Mouse (Mus musculus) stomach, embryonic 14.5 days (tissue): ENCODE data around the gene Chil6. TPM values are rescaled to one million over a fixed set of nuclear protein-coding genes. Genes with fewer than 3 reads are reported as not detected.

Experiments used
- ATAC-seq: fragments of 200-750 bp; cut with Nextera tagmentation; 2 replicates; pipeline ENCODE4 v1.8.0; 2017; ENCODE audit warnings: low read depth, moderate TSS enrichment; ENCODE audit not compliant: insufficient number of reproducible peaks, insufficient read depth, low FRiP score
- H3K27ac ChIP-seq: fragments of 300-500 bp; sonication (generic); 2 replicates; pipeline ENCODE4 v1.5.1; 2014; ENCODE audit warnings: mild to moderate bottlenecking, low read length, moderate library complexity, mixed read lengths
- H3K27me3 ChIP-seq: fragments of 300-500 bp; sonication (generic); 2 replicates; pipeline ENCODE4 v1.6.1; 2014; ENCODE audit warnings: low read length, control low read depth, mixed read lengths; ENCODE audit not compliant: control insufficient read depth, insufficient read depth
- H3K36me3 ChIP-seq: fragments of 300-500 bp; sonication (generic); 2 replicates; pipeline ENCODE4 v1.6.1; 2014; ENCODE audit warnings: mild to moderate bottlenecking, control low read depth, low read length, moderate library complexity, mixed read lengths; ENCODE audit not compliant: control insufficient read depth, insufficient read depth
- H3K4me1 ChIP-seq: fragments of 300-500 bp; sonication (generic); 2 replicates; pipeline ENCODE4 v1.6.1; 2014; ENCODE audit warnings: low read length, control low read depth, mixed read lengths; ENCODE audit not compliant: control insufficient read depth, insufficient read depth
- H3K4me2 ChIP-seq: fragments of 300-500 bp; sonication (generic); replicated peaks from 2 replicates; pipeline ENCODE4 v1.6.1; 2014; ENCODE audit warnings: low read depth, low read length, control low read depth
- H3K4me3 ChIP-seq: fragments of 300-500 bp; sonication (generic); 2 replicates; pipeline ENCODE4 v1.5.1; 2014; ENCODE audit warnings: low read depth, low read length, control low read depth
- H3K9ac ChIP-seq: fragments of 300-500 bp; sonication (generic); replicated peaks from 2 replicates; pipeline ENCODE4 v1.6.1; 2014; ENCODE audit warnings: low read depth, mild to moderate bottlenecking, control low read depth, low read length, moderate library complexity, mixed read lengths
- H3K9me3 ChIP-seq: fragments of 300-500 bp; sonication (generic); 2 replicates; pipeline ENCODE4 v1.6.1; 2016; ENCODE audit warnings: low read depth, low read length, control low read depth; ENCODE audit not compliant: control insufficient read depth
- WGBS: fragments of 180-500 bp; shearing (Covaris S2); extraction: QIAGEN DNeasy Blood & Tissue Kit; methylation state at CpG from one replicate; pipeline ENCODE4 v1.1.7; 2014; 5-methylcytosine and 5-hydroxymethylcytosine counted together
- polyA plus RNA-seq: library from polyadenylated mRNA; unstranded; fragments of >200 nt; fragmentation: Nextera tagmentation; extraction: Ambion mirVana; gene quantifications from 2 replicates; pipeline ENCODE4 v1.2.1, GENCODE M21; 2014

Gene Chil6
- not detected in 2 replicates for polyA plus RNA-seq

GRCm38 (mm10) chr3:106406082-106406481 is at the start of gene Chil6:
Chil6 (minus strand) TSS chr3:106406182.
- Histone ChIP-seq H3K9me3 (no peaks in the 10 kb centered on the region), H3K27me3 (no peaks in the 10 kb centered on the region), H3K36me3 (no peaks in the 10 kb centered on the region), H3K4me2 (no peak within 1 kb of the TSS), H3K27ac (no peak within 1 kb of the TSS), H3K9ac (no peak within 1 kb of the TSS), H3K4me1 (no peaks in the 10 kb centered on the region), H3K4me3 (no peak within 1 kb of the TSS)
- ATAC-seq: no peak

- no peak overlapping the region for H3K4me3 ChIP-seq
- 72% methylated on average over 4 of the region's 4 CpGs for WGBS
- H3K27me3 ChIP-seq: no peaks in the 10 kb centered on the region
- H3K36me3 ChIP-seq: no peaks in the 10 kb centered on the region
- H3K9me3 ChIP-seq: no peaks in the 10 kb centered on the region
- no peak overlapping the region for H3K4me2 ChIP-seq
- H3K4me1 ChIP-seq: no peaks in the 10 kb centered on the region
- H3K9ac ChIP-seq: no peak overlapping the region
- no peak overlapping the region for H3K27ac ChIP-seq
- ATAC-seq: no peak
These were observed 46.6 kb upstream of the Chil6 start for GRCm38 (mm10) chr3:106452616-106453015.

- no peak for ATAC-seq
- H3K4me2 ChIP-seq: no peak overlapping the region
- H3K27me3 ChIP-seq: no peaks in the 10 kb centered on the region
- H3K9me3 ChIP-seq: no peaks in the 10 kb centered on the region
- H3K36me3 ChIP-seq: no peaks in the 10 kb centered on the region
- 77% methylated on average over 4 of the region's 4 CpGs for WGBS
- H3K27ac ChIP-seq: no peak overlapping the region
- no peak overlapping the region for H3K9ac ChIP-seq
- H3K4me1 ChIP-seq: no peaks in the 10 kb centered on the region
- H3K4me3 ChIP-seq: no peak overlapping the region
These were observed 43.6 kb upstream of the Chil6 start for GRCm38 (mm10) chr3:106449567-106449966.

- Histone ChIP-seq H3K36me3 (no peaks in the 10 kb centered on the region), H3K9ac (no peak overlapping the region), H3K4me3 (no peak overlapping the region), H3K27me3 (no peaks in the 10 kb centered on the region), H3K4me2 (no peak overlapping the region), H3K9me3 (no peaks in the 10 kb centered on the region), H3K27ac (no peak overlapping the region), H3K4me1 (no peaks in the 10 kb centered on the region)
- no peak for ATAC-seq
These were observed 43.0 kb upstream of the Chil6 start for GRCm38 (mm10) chr3:106448995-106449394.

- 0 out of 2 replicates have a peak, but pooled peaks have one; percentile 61 for ATAC-seq
- H3K4me3 ChIP-seq: no peak overlapping the region
- H3K4me2 ChIP-seq: no peak overlapping the region
- H3K9ac ChIP-seq: no peak overlapping the region
- H3K4me1 ChIP-seq: no peaks in the 10 kb centered on the region
- no peak overlapping the region for H3K27ac ChIP-seq
- no peaks in the 10 kb centered on the region for H3K36me3 ChIP-seq
- no peaks in the 10 kb centered on the region for H3K27me3 ChIP-seq
- no peaks in the 10 kb centered on the region for H3K9me3 ChIP-seq
These were observed 42.6 kb upstream of the Chil6 start for GRCm38 (mm10) chr3:106448571-106448970.

Other genes with a start within 250 kb of the Chil6 start
- 0.70 TPM in 1 of 2 replicates, not detected in the other for gene Chil3, start 238.6 kb downstream of the Chil6 start, polyA plus RNA-seq
- not detected in 2 replicates for gene Chil4, start 186.7 kb downstream of the Chil6 start, polyA plus RNA-seq
- gene Dennd2d, start 76.2 kb upstream of the Chil6 start, polyA plus RNA-seq: 19.0 and 20.4 TPM in 2 replicates
- 74.1 and 75.1 TPM in 2 replicates for gene Dram2, start 141.6 kb upstream of the Chil6 start, polyA plus RNA-seq
- 65.1 and 69.5 TPM in 2 replicates for gene Cept1, start 141.6 kb upstream of the Chil6 start, polyA plus RNA-seq